Mouse (Mus musculus) adrenal gland, postnatal 10 days (tissue): ENCODE measurements around the gene Bnc2. TPM values are rescaled to one million over a fixed set of nuclear protein-coding genes. Genes with fewer than 3 reads are reported as not detected.

Experiments used
- DNase-seq: peaks from one replicate; pipeline ENCODE4 v3.0.0; 2021; ENCODE audit warnings: mixed read lengths
- long read RNA-seq, 2 experiments: library from polyadenylated mRNA; stranded (forward); transcript quantifications; one replicate each; pipeline ENCODE4 v2.0.0; 2021
- total RNA-seq, 2 experiments: library from RNA; stranded (reverse); gene quantifications; 2 replicates each; pipeline ENCODE4 v1.2.3; 2021

Bnc2 gene
- 1 to 10 TPM; 8.2 to 9.7 TPM for total RNA-seq
- long read RNA-seq, experiment 1, result 0 reads
- long read RNA-seq, experiment 2, partial matches to known transcripts, result 1 of 1 reads
- long read RNA-seq, experiment 2, other reads (novel, unspliced or antisense), result 0 of 1 reads

DNA sequence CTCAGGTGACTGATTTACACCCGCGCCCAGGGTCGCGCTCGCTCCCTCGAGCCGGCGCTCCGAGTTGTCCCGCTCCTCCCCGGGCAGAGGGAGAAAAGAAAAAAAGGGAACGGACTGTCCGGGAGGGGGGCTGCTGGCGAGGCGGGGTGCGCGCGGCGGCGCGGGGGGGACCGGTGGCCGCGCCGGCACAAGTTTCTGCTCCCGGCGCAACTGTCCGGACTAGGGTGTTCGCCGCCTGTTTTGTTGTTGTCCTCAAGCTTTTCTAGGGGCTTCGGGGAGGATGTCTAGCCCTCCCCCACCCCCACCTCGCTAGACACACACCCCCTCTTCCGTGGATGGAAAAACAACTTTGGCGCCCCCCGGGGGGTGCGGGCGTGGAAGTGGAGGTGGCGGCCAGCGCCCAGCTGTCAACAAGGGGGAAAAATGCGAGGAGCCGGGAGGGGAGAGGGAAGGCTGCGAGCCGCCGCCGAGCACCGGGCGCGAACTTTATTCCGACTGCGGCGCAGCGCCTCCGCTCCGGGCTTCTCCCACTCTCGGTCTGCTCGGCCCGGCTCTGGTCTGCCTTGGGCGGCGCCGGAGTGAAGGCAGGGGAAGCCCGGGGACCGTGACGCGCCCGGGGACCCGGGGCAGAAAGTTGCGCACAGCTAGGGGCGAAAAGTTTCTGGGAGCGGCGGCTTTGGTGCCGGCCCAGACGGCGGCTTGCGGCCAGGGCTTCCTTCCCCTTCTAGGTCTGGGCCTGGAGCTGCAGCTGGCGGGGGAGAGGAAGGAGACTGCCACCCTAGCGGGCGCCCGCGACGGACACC lies at the start of gene Bnc2:
TSS of gene Bnc2 (minus strand) at position 105 of the 803 bp plus-strand sequence.
- DNase-seq, result peak; percentile 69

- peak; percentile 77 for DNase-seq
Observed at GRCm38 (mm10) chr4:84707961-84708360, 32.9 kb upstream of the Bnc2 start.

DNA sequence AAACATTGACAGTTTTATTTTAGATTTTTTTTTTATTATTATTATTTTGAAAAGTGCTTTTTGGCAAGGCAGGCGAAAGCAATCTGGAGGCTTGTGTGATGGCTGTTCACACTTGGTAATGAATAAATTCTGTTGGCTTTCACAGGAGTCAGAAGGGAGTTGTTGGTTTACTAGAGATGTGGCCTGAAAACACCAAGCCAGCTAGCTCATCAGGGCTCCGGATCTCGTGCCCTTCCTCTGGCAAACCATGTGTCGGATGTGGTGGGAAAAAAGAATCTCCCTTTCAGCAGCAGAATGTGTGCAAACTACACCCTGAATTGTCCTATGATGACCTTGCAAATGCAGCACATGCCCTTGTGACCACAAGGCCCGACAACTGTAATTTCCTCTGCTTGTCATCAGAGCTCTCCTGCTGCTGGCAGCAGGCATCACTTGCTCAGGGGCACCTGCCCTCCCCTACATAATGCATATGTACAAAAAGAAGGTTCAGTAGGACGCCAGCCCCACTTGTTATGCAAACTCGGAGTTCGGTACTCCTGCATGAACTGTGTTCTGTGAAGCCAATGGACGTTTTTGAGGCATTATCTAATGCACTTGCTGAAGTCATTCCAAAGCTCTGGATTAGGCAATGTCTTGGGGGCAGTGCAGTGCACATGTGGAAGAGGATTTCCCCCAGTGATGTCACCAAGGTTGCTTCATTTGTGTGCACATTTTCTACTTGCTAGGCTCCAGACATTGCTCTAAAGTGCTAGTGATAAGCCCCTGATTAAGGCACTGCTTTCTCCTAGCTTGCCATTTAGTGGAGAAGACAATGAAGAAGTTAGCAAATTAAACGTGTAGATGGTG lies 10.7 kb upstream of the Bnc2 start:
- DNase-seq, result no peak

GRCm38 (mm10) chr4:84685009-84685408 lies 9.9 kb upstream of the Bnc2 start:
- no peak for DNase-seq

GRCm38 (mm10) chr4:84675974-84676315 lies 870 bp upstream of the Bnc2 start:
- no peak for DNase-seq

DNA sequence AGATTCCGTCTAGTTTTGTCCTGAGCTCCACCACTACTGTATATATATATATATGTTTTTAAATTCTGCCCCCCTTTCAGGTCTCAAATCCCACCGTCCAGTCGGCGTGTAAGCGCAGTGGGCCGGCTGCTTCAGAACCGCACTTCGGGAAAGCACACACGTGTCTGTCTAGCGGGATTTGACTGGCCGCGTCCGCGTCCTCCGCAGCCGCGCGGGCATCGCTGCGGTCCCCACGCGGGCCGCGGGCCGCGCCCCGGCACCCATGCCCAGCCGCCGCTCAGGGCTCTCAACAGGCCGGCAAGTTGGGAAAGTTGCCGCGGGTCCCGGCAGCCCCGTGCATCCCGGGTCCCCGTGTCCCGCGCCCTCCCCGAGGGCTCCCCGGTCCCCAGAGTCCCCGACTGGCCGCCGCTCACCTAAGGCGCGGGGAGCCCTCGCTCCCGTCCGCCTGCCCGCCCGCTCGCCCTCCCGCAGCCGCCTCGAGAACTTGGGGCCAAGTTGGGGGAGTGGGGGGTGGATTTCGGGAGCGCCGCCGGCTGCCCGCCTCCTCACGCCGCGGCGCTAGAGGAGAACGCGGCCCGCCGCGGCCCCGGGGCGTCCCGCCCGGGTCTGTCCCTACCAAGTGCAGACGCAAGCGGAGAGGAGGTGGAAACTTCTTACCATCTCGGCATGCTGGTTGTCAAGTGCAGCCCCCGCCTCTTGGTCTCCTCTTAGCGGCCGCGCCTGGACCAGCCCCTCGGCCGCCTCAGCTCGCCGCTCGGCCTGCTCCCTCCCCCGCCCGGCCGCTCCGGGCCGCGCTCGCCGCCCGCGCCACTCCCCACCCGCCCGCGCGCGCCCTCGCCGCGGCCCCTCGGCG lies 531 bp downstream of the Bnc2 start:
- DNase-seq, result peak; percentile 64

GRCm38 (mm10) chr4:84673681-84674307 lies 1.3 kb downstream of the Bnc2 start:
- DNase-seq, result no peak

- DNase-seq, result peak; percentile 7
Observed at GRCm38 (mm10) chr4:84672181-84672791, 2.8 kb downstream of the Bnc2 start.

- no peak for DNase-seq
Observed at GRCm38 (mm10) chr4:84670996-84671395, 4.1 kb downstream of the Bnc2 start.

DNA sequence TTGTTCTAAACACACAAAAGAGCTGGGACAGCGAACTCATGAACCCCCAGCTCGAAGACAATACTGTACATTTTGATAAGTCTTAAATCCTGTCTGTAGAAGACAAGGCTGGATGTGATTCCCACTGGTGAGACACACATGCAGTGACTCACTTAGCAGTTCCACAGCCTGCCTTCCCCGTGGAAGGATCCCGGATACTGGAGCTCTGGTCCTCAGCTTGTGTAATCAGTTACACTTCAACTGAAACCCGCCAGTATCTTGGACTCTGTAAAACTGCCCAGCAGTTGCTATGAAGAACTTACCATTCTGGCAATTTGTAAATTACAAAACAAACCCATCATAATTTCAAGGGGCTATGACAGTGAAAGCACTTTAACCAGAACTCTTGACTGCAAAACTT lies 5.4 kb downstream of the Bnc2 start:
- DNase-seq, result no peak

- DNase-seq, result no peak
Observed at GRCm38 (mm10) chr4:84668949-84669605, 6.0 kb downstream of the Bnc2 start.

DNA sequence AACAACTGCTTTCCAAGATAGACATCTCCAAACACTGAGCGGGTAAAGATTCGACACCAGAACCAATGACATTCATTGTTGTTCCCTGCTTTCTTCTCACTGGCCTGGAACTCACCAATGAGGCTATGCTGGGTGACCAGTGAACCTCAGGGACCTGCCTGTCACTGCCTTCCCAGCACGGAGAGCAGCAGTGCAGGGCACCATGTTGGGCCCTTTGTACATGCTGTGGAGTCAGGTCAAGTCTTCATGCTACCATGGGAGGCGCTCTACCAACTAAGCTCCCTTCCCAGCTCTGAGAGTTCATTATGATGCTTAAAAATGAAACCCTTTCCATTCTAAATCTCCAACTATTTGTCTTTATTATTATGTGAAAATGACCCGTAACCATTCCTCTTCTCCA lies 6.8 kb downstream of the Bnc2 start:
- no peak for DNase-seq

GRCm38 (mm10) chr4:84662228-84663065 lies 12.6 kb downstream of the Bnc2 start:
- DNase-seq, result no peak

DNA sequence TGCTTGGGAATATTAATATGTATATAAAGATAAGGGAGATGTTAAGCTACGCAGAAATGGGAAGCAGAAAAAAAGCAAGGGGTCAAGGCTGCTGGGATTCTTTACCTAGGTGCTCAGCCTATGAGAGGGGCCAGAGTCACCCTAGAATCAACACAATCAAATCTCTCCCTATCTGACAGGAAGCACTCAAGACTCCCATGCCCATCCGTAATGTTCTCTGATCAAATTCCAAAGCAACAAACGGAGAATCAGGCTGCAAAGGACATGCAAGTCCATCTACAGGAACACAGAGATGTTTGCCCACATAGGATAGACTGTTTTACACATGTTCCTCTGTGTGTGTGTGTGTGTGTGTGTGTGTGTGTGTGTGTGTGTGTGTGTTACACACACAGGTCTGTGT lies 13.7 kb downstream of the Bnc2 start:
- no peak for DNase-seq

DNA sequence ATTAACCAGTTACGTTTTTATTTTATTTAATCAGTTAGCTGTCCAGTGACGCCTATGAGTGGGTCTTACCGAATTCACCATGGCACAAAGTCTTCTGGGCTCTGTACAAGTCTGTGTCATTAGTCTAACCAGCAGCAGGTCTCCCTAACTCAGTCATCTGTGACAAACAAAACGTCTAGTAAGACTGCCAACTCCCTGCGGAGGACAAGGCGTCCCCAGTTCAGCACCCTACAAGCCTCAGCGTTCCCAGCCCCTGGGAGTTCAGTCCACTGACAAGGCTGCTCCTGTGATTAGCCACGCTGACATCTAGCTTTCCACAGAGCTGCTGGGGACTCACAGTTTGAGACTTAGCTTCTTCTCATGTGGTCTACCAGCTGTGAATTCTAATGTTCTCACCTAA lies 23.3 kb downstream of the Bnc2 start:
- no peak for DNase-seq

GRCm38 (mm10) chr4:84646576-84646975 lies 28.5 kb downstream of the Bnc2 start:
- DNase-seq, result no peak

- no peak for DNase-seq
Observed at GRCm38 (mm10) chr4:84639166-84639565, 35.9 kb downstream of the Bnc2 start.

DNA sequence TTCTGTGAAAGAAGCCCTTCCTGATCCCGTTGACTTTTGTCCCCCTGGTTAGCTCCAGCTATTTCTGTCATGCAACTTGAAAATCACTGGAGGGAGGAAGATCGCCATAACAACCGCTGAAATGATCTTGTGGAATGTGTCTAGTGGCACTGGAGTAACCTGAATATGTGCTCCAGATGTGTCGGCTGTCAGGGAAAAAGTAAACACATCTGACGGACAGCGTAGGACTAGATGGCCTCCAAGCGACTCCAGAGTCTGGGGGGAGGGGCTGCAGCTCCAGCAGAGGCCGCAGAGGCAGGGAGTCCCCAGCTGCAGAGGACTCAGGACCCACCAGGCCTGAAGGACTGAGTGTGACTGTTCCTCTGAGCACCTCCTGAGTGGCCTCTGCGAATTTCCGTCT lies 37.4 kb downstream of the Bnc2 start:
- peak; percentile 33 for DNase-seq

DNA sequence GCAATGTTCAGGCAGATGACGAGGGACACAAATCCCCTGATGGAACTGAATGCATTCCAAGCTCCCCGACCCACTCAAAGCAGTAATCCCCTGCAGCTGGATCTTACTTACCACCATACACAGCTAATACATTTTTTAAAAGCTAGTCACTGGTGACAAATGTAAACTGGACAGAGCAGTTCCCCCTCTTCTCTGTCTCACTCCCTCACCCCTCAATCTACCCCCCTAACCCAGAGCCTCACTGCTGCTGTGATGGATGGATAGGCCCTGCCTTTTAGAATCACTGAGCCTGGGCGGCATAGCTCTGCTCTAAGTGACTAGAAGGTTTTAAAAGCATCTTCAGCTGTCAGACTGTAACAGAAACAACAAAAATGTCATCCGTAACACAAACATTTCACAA lies 40.3 kb downstream of the Bnc2 start:
- no peak for DNase-seq

DNA sequence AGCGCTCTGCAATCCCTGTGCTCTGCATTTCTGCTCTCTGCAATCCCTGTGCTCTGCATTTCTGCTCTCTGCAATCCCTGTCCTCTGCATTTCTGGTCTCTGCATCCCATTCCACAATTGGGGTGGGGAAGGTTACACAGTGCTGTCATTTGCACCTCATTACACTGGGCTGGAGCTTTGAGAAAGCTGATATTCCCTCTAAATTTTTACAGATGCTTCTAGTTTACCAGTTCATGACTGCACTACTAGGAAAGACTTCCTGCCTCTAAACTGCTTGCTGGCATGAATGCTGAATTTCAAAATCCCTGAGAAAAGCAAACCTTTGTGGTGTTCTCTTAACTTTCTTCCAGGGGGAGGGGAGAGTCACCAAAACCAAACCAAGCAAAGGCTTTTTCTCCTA lies 41.1 kb downstream of the Bnc2 start:
- DNase-seq, result no peak
